Mouse (Mus musculus) G1E (cell line): Measurements from ENCODE around the gene Zfp277.

Source experiments
- CTCF ChIP-seq: IDR thresholded peaks from 2 replicates; pipeline ENCODE4 v1.5.1; 2012; ENCODE audit warnings: low read depth, low read length, inconsistent platforms, mixed read lengths
- GATA1 ChIP-seq: IDR thresholded peaks from 2 replicates; pipeline ENCODE4 v1.6.1; 2012; ENCODE audit warnings: borderline replicate concordance, low read length, inconsistent platforms, mixed read lengths
- POLR2AphosphoS5 ChIP-seq: IDR thresholded peaks from 2 replicates; pipeline ENCODE4 v1.6.1; 2012; ENCODE audit warnings: low read depth, low read length, inconsistent platforms; ENCODE audit not compliant: insufficient replicate concordance
- TAL1 ChIP-seq: conservative IDR thresholded peaks from 2 replicates; pipeline ENCODE4 v1.6.1; 2012; ENCODE audit warnings: low read depth, low read length, inconsistent platforms, mixed read lengths

GRCm38 (mm10) chr12:40381824-40382223 lies 63.9 kb downstream of the Zfp277 start:
- TF ChIP-seq GATA1 (no peak), CTCF (no peak), POLR2AphosphoS5 (no peak), TAL1 (no peak)
